Mouse (Mus musculus) liver, embryonic 18 days (tissue): Measurements from ENCODE around the gene Fermt2. TPM values are rescaled to one million over a fixed set of nuclear protein-coding genes. Genes with fewer than 3 reads are reported as not detected.

Experiments
- polyA plus RNA-seq: library from polyadenylated mRNA; depleted of rRNA; stranded (reverse); fragments of >200 nt; gene quantifications from 2 replicates; pipeline ENCODE4 v1.2.3, GENCODE M21; 2012; rRNA removed

Fermt2 gene
- 32.9 and 33.1 TPM in 2 replicates for polyA plus RNA-seq

GRCm38 (mm10) chr14:45529411-45530363, at the start of gene Fermt2:
TSS of gene Fermt2 (minus strand) at chr14:45530118.

Other genes starting within 250 kb of the Fermt2 start
- 19.0 and 21.9 TPM in 2 replicates for gene Ero1l, start 211.3 kb downstream of the Fermt2 start, polyA plus RNA-seq
- 41.3 and 45.4 TPM in 2 replicates for gene Psmc6, start 200.3 kb downstream of the Fermt2 start, polyA plus RNA-seq
- gene Styx, start 179.0 kb downstream of the Fermt2 start, polyA plus RNA-seq: 3.5 and 3.8 TPM in 2 replicates
- gene Gnpnat1, start 125.2 kb downstream of the Fermt2 start, polyA plus RNA-seq: 15.2 and 15.7 TPM in 2 replicates
- 8.8 and 11.0 TPM in 2 replicates for gene Ddhd1, start 128.0 kb upstream of the Fermt2 start, polyA plus RNA-seq